Mouse (Mus musculus) ES-CJ7 (cell line): ENCODE measurements around the gene Gse1.

ENCODE experiments used
- DNase-seq: peaks from one replicate; pipeline ENCODE4 v3.0.0; 2011; ENCODE audit warnings: low read depth, low spot score

The Gse1 gene

DNA sequence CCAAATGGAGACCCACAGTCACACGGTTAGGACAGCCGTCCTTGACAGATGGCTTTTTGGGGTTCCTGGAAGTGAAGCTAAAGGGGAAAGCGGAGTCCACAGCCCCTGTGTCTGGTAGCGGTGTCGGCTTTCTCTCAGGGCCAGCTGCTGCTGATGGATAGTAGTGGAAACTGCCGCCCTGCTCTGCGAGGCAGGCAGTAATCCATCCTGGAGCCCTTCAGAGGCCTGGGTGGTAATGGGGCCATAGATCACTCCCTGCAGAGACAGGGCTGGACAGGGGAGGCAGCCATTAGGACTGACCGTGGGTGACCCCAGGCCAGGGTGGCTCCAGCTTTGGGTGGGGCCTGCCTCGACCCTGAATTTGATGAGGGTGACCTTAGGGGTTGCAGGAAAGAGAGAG is 146.3 kb downstream of the Gse1 start:
- no peak for DNase-seq

DNA sequence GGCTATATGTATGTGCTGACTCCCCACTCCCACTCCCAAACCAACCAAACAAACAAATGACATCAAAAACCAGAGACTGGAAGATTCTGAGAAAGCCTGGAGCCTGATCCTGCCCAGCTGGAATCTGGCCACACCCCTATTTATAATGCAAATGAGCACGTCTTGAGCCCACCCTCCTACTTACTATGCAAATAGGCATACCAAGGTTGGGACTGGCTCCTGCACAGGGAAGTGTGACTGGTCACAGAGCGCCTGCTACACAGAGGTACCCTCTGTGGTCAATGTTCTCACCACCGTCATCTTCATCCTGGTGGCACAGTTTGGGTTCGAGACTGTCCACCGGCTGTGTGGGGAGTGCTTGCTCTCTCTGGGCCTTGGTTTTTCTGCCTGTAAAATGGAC is 146.9 kb downstream of the Gse1 start:
- DNase-seq, result peak; percentile 94

DNA sequence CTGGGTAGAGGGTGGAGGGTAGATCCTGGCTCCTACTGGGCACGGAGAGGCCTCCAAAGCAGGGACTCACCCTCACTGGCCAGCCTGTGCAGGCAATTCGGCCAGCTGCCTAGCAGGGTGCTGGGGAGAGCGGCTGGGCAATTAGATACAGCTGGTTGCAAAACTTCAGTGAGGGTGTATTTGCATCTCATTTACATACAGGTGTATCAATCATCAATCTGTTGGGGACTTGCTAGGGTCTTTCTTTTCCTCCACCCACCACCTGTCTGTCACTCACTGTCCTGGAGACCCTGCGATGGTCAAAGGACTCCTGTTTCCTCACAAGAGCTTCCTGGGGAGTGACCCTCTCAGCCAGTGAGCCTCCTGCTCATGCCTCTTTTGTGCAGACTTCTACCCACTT is 148.0 kb downstream of the Gse1 start:
- DNase-seq, result no peak

DNA sequence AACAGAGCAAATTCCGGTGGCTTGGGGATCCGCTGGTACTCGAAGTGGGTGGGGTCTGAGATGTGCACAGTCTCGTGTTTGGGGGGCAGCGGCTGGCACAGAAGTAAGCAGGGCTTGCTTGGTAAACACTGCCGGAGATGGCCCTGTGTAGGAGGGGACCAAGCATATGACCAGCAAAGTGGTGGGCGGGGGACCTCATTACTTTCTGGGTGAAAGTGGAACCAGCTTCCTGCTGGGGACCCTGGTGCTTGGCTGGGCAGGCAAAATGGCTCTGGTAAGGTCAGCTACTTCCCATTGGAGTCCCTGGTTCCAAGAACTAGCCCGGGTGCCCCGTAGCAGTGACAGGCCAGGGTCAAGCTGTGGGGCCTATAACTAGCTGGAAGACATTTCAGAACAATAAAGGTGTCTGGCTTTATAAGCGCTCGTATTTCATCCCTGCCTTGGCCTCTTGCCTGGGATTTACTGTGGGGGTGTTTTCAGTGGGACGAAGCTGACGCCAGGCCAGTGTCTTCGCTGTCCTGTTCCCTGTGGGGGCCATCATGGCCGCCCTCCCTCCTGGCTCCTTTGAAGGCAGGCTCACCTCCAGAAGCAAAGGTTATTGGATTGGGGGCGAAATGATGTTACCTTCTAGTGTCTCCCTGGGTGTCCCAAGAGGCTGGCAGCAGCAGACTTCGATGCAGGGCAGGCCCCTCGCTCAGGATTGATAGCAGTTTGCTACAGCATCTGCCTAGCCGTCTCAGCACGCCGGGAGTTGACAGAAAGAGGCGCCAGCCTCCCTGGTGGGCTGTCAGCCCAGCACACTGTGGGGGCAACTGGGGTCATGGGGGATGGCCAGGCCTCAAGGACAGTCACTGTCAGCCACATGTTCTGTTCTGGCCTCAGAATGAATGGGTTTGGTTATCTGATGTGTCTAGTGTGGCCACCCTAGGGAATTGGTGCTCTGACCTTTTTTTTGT is 148.9 kb downstream of the Gse1 start:
- no peak for DNase-seq

DNA sequence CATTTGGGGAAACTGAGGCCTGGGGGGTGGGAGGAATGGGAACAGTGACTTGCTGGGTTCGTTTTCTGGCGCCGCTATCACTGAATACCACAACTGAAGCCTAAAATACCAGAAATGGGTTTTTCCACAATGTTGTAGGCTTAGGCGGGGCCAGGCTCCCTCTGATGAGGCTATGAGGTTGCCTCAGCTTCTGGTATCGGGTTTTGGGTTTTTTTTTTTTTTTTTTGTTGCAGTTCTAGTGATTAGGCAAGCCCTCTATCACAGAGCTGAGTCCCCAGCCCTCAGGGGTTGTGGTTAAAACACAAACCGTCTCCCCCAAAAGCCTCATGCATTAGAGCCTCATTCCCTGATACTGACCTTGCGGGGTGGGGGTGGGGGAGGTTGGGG is 149.5 kb downstream of the Gse1 start:
- DNase-seq, result no peak

DNA sequence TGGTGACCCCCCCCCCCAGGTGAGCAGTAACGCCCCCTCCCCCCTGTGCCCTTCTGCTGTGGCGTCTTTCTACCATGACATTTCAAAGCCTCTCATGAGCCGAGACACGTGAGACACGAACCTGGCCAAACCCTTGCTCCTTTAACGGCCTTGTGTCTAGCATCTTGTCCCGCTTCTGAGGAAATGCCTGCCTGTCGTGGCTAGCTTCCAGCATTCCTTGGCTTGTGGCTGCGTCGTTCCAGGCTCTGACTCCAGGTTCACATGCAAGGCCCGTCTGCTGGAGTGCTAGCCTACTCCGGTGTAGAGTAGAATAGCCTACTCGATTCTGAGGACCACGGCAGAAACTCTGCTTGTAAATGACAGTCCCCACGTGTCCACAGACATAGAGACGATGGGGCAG is 150.1 kb downstream of the Gse1 start:
- DNase-seq, result no peak

DNA sequence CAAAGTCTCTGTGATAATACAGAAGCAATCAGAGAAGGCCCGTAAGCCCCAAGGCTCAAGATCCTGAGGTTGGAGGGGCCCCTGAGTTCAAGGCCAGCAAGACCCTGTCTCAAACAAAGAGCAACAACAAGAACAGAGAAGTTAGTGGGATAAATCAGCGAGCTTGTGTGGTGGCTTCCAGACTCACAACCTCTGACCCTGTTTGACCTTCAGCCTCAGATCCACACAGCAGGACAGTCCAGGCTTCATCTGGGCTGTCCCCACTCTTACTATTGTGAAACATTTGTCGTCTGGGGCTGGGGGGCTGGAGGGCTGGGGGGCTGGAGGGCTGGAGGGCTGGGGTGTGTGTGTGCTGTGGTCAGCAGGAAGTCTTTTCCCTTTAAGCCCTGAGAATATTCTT is 150.8 kb downstream of the Gse1 start:
- no peak for DNase-seq

DNA sequence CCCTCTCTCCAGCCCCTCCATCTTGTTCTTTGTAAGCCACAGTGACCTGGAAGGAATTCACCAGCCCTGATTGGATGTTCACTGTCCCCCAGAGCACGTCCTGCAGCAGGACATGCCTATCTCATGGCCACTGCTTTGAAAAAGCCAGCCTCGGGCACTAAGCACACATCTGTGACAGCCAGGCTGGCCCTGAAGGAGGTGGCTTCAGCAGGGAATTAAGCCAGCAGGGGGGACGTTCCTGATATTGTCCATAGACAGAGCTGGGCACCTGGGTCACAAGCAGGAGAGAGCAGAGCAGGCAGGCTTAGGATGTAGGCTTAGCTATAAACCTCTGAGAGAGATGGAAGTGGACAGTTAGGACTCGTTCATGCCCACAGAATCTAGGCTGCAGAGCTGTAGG is 153.6 kb downstream of the Gse1 start:
- no peak for DNase-seq

DNA sequence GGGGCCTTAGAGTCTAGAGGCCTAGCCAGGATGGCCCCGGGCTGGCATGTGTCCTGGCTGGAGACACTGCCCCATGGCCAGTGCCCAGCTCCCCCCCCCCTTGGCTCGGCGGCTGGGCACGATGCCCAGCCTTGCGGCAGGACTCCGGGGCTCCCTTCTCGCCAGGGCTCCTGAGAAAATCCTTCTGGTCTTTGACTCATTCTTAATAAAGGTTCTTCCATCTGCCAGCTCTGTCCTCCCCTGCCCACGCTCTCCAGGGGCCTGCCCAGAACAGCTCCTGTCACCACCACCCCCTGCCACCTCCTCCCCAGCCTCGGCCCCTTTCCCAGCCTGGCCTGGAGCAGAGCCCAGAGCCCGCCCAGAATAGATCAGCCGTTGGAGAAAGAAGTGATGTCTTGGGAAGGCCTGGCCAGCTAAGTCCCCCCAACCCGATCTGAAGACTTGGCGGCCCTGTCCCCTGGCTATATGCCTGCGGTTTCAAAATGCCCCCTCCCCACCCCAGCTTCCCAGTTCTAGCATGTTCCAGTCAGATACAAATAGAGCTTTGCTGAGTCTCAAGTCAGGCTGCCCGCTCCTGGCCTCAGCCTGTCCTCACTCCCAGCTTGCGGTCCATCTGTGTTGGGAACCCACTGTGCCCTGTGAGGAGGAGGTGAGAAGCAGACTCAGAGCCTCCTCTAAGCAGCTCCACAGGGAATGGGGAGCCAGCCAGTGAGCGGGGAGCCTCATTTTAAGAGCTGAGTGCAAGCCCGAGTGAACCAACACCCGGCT is 154.4 kb downstream of the Gse1 start:
- DNase-seq, result no peak

DNA sequence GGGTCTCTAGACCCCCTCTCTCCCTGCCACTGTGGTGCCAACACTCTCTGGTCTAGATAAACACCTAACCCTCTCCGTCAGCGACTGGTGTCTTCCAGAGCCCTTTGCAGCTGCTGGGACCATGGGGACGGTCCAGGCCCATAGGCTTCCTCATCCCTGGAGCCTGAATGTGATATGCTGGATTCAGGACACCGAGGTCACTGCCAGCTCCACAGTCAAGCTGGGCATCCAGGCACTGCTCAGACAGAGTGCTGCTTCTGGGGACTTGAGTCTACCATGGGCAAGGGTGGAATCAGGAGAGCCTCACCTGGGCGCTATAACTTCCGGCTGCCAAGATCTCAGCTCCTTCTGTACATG is 154.9 kb downstream of the Gse1 start:
- no peak for DNase-seq

DNA sequence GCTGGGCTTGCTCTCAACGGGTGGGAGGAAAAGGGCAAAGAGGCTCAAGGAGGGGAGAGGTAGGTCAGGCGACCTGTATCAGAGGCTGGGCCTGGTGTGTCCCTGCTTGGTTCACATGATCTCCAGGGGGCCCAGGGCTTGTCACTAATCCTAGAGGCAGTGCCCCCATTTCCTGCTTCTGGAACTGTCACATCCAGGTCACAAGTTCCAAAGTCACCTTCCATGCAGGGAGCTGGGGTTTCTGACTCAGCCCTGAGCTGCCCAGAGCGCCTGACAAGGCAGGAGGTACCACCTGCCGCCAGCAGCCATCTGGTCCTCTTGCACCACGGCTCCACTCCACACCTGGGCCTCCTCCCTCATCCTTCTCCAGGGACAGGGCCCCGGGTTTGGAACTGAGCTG is 155.5 kb downstream of the Gse1 start:
- DNase-seq, result peak; percentile 55

DNA sequence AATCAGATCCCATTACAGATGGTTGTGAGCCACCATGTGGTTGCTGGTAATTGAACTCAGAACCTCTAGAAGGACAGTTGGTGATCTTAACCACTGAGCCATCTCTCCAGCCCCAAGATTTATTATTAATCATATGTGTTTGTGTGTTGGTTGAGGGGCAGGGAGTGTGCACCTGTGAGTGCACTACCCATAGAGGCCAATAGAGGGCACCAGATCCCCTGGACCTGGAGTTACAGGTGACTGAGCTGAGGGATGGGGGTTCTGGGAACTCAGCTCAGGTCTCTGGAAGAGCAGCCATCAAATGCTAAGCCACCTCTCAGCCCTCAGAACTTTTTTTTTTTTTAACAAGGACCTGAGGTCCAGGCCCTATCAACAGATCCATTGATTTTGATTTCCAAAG is 156.5 kb downstream of the Gse1 start:
- DNase-seq, result peak; percentile 57

DNA sequence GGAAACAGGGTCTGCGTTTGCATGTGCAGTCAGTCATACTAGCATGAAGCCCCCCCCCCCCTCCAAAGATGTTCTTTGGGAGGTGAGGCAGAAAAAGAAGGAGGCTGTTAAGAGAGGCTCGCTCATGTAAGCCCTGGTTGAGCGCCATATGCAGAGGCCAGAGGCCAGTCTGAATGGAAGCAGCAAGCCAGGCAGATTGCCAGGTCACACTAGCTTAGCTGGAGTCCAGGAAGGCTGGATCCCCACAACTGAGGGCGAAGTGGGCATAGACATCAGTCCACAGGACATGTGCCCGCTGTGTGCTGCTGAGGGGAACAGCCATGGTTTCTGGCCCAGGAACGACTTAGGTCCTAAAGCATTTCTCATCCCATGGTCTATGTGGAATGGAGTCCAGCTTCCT is 160.0 kb downstream of the Gse1 start:
- DNase-seq, result no peak

DNA sequence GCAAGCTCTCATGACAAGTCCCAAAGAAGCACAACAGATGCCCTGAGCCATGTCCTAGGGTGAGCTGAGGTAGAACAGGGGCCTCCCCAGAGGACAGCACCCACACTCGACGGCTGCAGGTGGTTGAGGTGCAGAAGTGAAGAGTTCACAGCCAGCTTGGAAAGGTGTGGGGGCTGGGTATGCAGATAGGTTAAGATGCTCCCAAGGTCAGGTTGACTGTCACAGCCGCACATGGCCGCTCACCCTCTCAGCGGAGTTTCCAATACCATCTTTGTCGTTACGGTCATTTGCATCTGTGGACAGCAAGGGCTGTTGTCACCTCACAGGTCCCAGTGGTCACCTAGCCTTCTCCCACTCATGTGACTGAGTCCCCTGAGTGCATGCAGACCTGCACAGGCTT is 162.3 kb downstream of the Gse1 start:
- DNase-seq, result no peak

DNA sequence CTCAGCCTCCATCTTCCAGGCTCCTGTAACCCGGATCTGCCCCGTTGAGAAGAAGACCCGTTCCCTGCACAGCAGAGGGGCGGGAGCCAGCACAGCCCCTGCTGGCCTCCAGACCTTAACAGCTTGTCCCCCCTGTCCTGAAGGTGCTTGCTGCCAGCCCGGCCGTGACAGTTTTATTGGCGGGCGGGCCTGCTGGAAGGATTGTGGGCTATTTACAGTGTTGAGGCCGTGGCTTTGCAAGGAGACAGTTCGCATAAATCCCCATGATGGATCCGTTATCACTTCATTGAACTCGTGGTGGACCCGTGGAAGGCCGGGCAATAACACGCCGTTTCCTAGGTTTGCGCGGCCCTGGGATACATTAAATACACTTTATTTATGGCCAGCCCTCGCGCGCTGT is 163.6 kb downstream of the Gse1 start:
- no peak for DNase-seq

DNA sequence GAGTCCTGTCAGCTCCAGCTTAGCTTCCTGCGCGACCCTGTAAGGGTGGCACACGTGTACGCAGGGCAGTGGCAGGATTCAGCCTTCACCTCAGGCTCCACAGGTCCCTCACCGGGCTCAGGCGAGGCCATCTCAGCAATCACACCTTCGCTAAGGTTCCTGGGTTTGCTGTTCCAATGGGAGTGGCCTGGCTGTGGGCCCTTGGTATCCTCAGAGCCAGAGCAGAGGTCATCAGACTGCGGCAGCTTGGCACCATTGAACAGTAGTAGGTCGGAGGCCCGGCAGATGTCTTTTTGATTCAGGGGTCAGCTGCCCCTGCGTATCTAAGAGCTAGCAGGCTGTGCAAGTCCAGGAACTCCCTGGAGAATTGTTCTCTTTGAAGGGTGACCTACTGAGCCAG is 164.8 kb downstream of the Gse1 start:
- no peak for DNase-seq

DNA sequence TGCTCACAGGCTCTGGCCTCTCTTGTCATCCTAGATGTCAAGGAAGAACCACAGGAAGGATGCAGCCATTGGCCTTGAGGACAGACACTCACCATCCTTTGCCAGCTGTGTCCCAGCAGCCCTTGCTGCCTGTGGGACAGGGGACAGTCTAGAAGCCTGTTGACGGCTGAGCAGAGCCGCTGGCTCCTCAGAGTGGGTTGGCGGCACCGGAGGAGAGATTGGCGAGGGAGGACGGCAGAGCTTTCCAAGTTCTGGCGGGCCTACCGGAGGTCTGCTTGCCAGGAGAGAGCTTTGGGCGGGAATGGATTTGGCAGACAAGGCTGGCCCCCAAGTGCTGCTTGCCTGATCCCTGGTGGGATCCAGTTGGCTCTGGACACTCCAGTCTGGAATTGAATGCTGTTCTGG is 165.6 kb downstream of the Gse1 start:
- DNase-seq, result no peak

DNA sequence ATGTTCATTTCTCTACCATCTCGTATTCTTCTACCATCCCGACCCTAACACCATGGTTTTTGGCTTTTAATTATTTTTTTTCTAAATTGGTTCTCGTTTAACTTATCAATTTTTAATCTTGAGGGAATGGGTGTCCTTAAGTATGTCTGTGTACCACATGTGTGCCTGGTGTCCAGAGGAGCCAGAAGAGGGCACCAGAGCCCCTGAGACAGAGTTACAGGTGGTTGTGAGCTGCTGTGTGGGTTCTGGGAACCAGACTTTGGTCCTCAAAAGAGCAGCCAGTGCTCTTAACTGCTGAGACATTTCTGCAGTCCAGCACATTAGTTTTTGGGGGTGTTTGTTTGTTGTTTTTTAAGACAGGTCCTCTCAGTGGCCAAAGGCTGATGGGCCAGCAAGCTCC is 167.6 kb downstream of the Gse1 start:
- peak; percentile 51 for DNase-seq

DNA sequence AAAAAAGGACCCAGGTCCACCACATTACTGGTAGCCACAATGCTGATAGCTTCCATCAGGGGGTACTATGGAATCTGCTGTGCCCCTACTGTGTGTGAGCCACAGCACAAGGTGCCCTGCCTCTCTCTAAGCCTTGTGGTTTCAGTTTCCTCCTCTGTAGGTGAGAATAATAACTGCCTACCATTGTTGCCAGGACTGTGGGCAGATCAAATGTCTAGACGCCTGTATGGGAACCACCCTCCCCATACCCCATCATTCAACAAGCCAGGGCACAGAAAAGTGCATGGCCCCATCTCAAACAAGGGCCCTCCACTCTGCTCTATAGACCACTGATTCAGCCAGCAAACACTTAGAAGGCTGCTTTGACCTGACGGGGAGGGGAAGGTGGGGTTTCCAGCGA is 168.5 kb downstream of the Gse1 start:
- no peak for DNase-seq

DNA sequence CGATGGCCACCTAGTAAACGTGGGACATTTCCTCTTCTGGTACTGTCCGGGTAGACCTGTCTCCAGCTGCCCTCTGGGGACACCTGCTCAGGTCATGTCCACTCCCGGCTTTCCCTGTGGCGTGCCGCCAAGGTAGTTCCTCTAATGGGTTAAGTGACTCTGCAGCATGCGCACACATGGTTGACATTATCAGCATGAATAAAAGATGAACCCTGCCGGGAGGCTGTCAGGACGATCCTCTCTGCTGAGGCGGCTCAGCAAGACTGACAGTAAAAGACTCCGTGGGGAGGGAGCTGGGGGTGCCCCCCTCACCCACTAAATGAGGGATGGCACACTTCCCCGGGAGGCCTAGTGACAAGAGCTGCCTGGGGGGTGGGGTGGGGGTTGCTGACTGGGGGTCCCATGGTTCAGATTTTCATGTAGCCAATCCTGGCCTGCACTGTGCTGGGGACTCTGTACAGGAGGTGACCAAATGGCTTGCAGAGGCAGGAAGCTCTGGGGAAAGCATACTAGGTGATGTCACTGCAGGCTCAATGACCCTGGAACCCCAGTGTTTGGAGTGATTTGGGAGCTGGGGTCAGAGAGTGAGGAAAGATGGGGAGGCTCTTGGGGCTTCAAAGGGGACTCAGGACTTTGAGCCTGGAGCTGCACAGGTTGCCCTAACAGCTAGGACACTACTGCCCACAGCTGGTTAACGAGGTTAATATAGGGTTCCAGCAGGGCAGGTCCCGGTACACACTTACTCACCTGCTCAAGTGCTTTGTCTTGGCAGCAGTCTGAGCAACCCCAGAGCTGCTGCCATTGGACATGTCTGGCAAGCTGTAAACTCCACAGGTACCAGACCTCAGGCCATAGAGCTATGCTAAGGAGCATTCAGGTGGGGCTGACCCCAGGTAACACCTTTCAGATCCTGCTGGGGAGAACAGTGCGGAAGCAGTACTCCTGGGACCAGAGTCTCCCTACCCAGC is 169.5 kb downstream of the Gse1 start:
- no peak for DNase-seq

DNA sequence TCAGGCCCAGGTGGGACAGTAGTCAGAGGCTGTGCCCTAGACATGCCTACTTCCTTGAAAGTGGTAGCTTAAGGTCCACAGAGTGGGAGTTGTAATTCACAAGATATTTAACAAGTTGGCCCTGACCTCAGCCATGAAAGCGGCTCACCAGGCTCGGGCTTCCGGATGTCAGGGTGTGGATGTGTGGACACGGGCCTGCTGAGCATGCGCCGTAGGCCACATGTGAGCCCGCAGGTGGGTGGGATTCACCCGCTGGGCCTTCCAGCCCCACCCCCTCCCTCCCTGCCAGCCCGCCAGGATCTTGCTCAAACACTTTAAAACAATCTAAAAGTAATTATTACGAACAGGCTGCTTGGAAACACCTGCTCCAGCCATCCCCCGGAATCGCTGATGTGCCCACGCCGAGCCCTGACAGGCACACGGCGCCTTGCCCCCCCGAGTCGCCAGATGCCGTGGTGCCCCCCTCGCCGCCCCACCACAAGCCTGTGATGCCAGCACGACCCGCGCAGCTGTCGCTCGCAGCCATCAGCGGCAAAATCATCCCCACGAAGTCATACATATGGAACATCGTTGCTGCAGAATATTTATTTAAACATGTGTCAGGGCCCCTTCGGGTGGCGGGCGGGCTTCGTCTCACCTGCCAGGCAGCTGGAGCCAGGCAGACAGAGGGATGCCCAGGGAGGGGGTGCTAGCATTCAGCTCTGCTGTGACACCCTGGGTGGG is 171.1 kb downstream of the Gse1 start:
- peak; percentile 60 for DNase-seq
